Mouse (Mus musculus) lung, embryonic 14.5 days (tissue): ENCODE measurements at regions not wholly inside any gene's neighbourhood (a gene's known extent, or its start where the extent isn't known, plus 50 kb on each side); places are given as distances from the start of the nearest gene placed in this dataset.
A peak's percentile ranks its signal among the peaks of the same experiment; 100 is the strongest.

Experiments used
- ATAC-seq: fragments of 200-750 bp; cut with Nextera tagmentation; 2 replicates; pipeline ENCODE4 v1.8.0; 2017; ENCODE audit warnings: mild to moderate bottlenecking, moderate TSS enrichment, moderate library complexity; ENCODE audit not compliant: insufficient read depth
- DNase-seq: peaks from one replicate; pipeline ENCODE4 v3.0.0-alpha.2; 2015
- H3K27ac ChIP-seq: fragments of 300-500 bp; sonication (generic); 2 replicates; pipeline ENCODE4 v1.5.1; 2014; ENCODE audit warnings: low read depth, mild to moderate bottlenecking, moderate library complexity
- H3K27me3 ChIP-seq: fragments of 300-500 bp; sonication (generic); 2 replicates; pipeline ENCODE4 v1.6.1; 2014; ENCODE audit warnings: low read length, control low read depth; ENCODE audit not compliant: insufficient read depth
- H3K36me3 ChIP-seq: fragments of 300-500 bp; sonication (generic); 2 replicates; pipeline ENCODE4 v1.6.1; 2014; ENCODE audit warnings: control low read depth; ENCODE audit not compliant: insufficient read depth
- H3K4me1 ChIP-seq: fragments of 300-500 bp; sonication (generic); 2 replicates; pipeline ENCODE4 v1.6.1; 2014; ENCODE audit warnings: antibody characterized with exemption, control low read depth; ENCODE audit not compliant: insufficient read depth
- H3K4me2 ChIP-seq: fragments of 300-500 bp; sonication (generic); 2 replicates; pipeline ENCODE4 v1.6.1; 2014; ENCODE audit warnings: mild to moderate bottlenecking
- H3K4me3 ChIP-seq: fragments of 300-500 bp; sonication (generic); 2 replicates; pipeline ENCODE4 v1.5.1; 2014; ENCODE audit warnings: low read depth, low read length
- H3K9ac ChIP-seq: fragments of 300-500 bp; sonication (generic); 2 replicates; pipeline ENCODE4 v1.6.1; 2014
- H3K9me3 ChIP-seq: fragments of 300-500 bp; sonication (generic); 2 replicates; pipeline ENCODE4 v1.6.1; 2016; ENCODE audit warnings: low read depth, low read length, control low read depth
- CTCF ChIP-seq: IDR thresholded peaks from 2 replicates; pipeline ENCODE4 v1.5.1; 2016; ENCODE audit warnings: antibody characterized with exemption, low read depth
- WGBS: fragments of 180-500 bp; shearing (Covaris S2); extraction: QIAGEN DNeasy Blood & Tissue Kit; methylation state at CpG from one replicate; pipeline ENCODE4 v1.1.7; 2014; 5-methylcytosine and 5-hydroxymethylcytosine counted together

- H3K4me3 ChIP-seq: no peak overlapping the region
- no peak for TF ChIP-seq CTCF
- ATAC-seq (no peak), DNase-seq (no peak)
- H3K4me2 ChIP-seq: no peak overlapping the region
- H3K4me1 ChIP-seq: no peaks in the 10 kb centered on the region
- no peaks in the 10 kb centered on the region for H3K9me3 ChIP-seq
- no peaks in the 10 kb centered on the region for H3K36me3 ChIP-seq
- H3K9ac ChIP-seq: no peak overlapping the region
- no peaks in the 10 kb centered on the region for H3K27me3 ChIP-seq
- no peak overlapping the region for H3K27ac ChIP-seq
- 81% methylated on average over 4 of the region's 4 CpGs for WGBS
Measured at GRCm38 (mm10) chr9:47176044-47176443, 177.5 kb downstream of the Gm4791 start.

GRCm38 (mm10) chr9:47218101-47218500 lies 219.6 kb downstream of the Gm4791 start:
- Histone ChIP-seq H3K9ac (no peak overlapping the region), H3K4me3 (no peak overlapping the region), H3K9me3 (no peaks in the 10 kb centered on the region), H3K4me1 (no peaks in the 10 kb centered on the region), H3K27me3 (no peaks in the 10 kb centered on the region), H3K4me2 (no peak overlapping the region), H3K36me3 (no peaks in the 10 kb centered on the region), H3K27ac (no peak overlapping the region)
- ATAC-seq (no peak), DNase-seq (no peak)
- WGBS: 62% methylated on average over 3 of the region's 3 CpGs
- no peak for TF ChIP-seq CTCF

- no peak for ATAC-seq
- Histone ChIP-seq H3K27me3 (no peaks in the 10 kb centered on the region), H3K4me3 (no peak overlapping the region), H3K27ac (no peak overlapping the region), H3K4me1 (no peaks in the 10 kb centered on the region), H3K9ac (no peak overlapping the region), H3K9me3 (no peaks in the 10 kb centered on the region), H3K4me2 (no peak overlapping the region), H3K36me3 (no peaks in the 10 kb centered on the region)
- TF ChIP-seq CTCF: no peak
- WGBS: 57% methylated on average over 2 of the region's 2 CpGs
- DNase-seq: no peak
Measured at GRCm38 (mm10) chr9:47223536-47223935, 225.0 kb downstream of the Gm4791 start.

- no peaks in the 10 kb centered on the region for H3K9me3 ChIP-seq
- no peak for TF ChIP-seq CTCF
- no peaks in the 10 kb centered on the region for H3K36me3 ChIP-seq
- ATAC-seq: no peak
- 85% methylated on average over 1 of the region's 1 CpGs for WGBS
- H3K27ac ChIP-seq: no peak overlapping the region
- DNase-seq: no peak
- H3K4me2 ChIP-seq: no peak overlapping the region
- H3K4me3 ChIP-seq: no peak overlapping the region
- H3K9ac ChIP-seq: no peak overlapping the region
- H3K27me3 ChIP-seq: no peaks in the 10 kb centered on the region
- H3K4me1 ChIP-seq: no peaks in the 10 kb centered on the region
Measured at GRCm38 (mm10) chr9:47224249-47224648, 225.7 kb downstream of the Gm4791 start.

GRCm38 (mm10) chr9:47226476-47227271 lies 228.1 kb downstream of the Gm4791 start:
- Histone ChIP-seq H3K4me2 (no peak overlapping the region), H3K27me3 (no peaks in the 10 kb centered on the region), H3K9ac (no peak overlapping the region), H3K4me1 (no peaks in the 10 kb centered on the region), H3K27ac (no peak overlapping the region), H3K36me3 (no peaks in the 10 kb centered on the region), H3K9me3 (no peaks in the 10 kb centered on the region), H3K4me3 (no peak overlapping the region)
- TF ChIP-seq CTCF: peak; percentile 35
- ATAC-seq (no peak), DNase-seq (peak; percentile 18)
- WGBS: 78% methylated on average over 16 of the region's 16 CpGs

- WGBS: 68% methylated on average over 8 of the region's 8 CpGs
- peak; percentile 27 for DNase-seq
- Histone ChIP-seq H3K9me3 (no peaks in the 10 kb centered on the region), H3K4me1 (no peaks in the 10 kb centered on the region), H3K27ac (no peak overlapping the region), H3K9ac (no peak overlapping the region), H3K36me3 (no peaks in the 10 kb centered on the region), H3K4me3 (no peak overlapping the region), H3K4me2 (no peak overlapping the region), H3K27me3 (no peaks in the 10 kb centered on the region)
- ATAC-seq: no peak
- no peak for TF ChIP-seq CTCF
Measured at GRCm38 (mm10) chr9:47227298-47227697, 228.8 kb downstream of the Gm4791 start.

- Histone ChIP-seq H3K9me3 (no peaks in the 10 kb centered on the region), H3K4me3 (no peak overlapping the region), H3K36me3 (no peaks in the 10 kb centered on the region), H3K27ac (no peak overlapping the region), H3K27me3 (no peaks in the 10 kb centered on the region), H3K4me2 (no peak overlapping the region), H3K9ac (no peak overlapping the region), H3K4me1 (no peaks in the 10 kb centered on the region)
- TF ChIP-seq CTCF: no peak
- no peak for DNase-seq
- ATAC-seq: no peak
- 46% methylated on average over 5 of the region's 5 CpGs for WGBS
Measured at GRCm38 (mm10) chr9:47228736-47229135, 230.2 kb downstream of the Gm4791 start.
